Mouse (Mus musculus) left cerebral cortex, postnatal 4 days (tissue): ENCODE data around the gene Rbm20. TPM values are rescaled to one million over a fixed set of nuclear protein-coding genes. Genes with fewer than 3 reads are reported as not detected.
"Not testable (repeated sequence)": the region's sequence is repeated elsewhere in the genome, so short reads cannot be mapped to it uniquely, and the experiment has no call there.

Experiments used
- DNase-seq: peaks from one replicate; pipeline ENCODE4 v3.0.0-alpha.2; 2022
- intact Hi-C: fragments of 180-260 bp; cut with DNase I; formaldehyde crosslinking; loops from one replicate; pipeline ENCODE4 v1.15.1; 2025
- total RNA-seq, 2 experiments: library from RNA; stranded (reverse); gene quantifications; 2 replicates each; pipeline ENCODE4 v1.2.3; 2021

Gene Rbm20
- total RNA-seq, 2 experiments from 2014 or later, result 1.0 to 2.6 TPM

DNA sequence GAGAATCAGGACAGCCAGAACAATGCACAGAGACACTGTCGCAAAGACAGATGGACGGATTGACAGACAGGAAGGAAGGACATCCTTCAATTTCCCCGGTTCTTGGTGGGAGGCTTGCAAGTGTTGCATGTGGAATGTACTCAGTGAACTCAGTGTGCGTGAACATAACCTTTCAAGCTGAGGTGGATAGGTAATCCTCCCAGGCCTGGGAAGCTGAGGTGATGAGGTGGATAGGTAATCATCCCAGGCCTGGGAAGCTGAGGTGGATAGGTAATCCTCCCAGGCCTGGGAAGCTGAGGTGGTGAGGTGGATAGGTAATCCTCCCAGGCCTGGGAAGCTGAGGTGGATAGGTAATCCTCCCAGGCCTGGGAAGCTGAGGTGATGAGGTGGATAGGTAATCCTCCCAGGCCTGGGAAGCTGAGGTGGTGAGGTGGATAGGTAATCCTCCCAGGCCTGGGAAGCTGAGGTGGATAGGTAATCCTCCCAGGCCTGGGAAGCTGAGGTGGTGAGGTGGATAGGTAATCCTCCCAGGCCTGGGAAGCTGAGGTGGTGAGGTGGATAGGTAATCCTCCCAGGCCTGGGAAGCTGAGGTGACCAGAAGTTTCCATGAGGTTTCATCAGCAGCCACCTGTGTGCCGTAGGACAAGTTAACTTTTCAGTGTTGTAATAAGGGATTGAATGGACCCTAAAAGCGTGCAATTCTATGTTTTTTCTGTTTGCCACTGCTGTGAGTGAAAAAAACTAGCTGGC lies 129.6 kb downstream of the Rbm20 start:
- intact Hi-C loops, result not testable (repeated sequence)

DNA sequence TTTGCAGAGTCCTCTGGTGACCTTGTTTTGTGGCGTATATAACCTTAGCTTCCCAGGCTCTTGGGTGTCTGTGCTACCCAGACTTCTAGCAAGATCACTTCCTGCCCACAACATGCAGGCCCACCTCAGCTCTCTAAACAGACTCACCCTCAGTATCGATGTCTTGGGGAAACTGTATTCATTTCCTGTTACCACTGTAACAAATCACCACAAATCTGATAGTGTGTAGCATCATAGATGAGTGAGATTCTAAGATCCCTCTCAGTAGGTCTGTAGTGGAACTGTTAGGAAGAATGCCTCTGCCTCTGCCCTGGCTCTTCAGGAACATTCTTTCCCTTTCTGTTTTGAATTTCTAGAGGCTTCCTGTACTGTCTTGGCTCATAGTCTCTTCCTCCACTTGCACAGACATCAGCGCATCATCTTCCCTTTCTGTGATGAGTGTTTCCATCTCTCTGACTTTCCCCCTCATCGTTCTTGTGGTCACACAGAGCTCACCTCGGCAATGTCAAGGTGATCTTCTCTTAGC lies 130.2 kb downstream of the Rbm20 start:
- intact Hi-C loops, result no loop called here
- DNase-seq, result no peak

More for the DNA sequence above, 129.6 kb downstream of the Rbm20 start:
- DNase-seq, result not testable (repeated sequence)

DNA sequence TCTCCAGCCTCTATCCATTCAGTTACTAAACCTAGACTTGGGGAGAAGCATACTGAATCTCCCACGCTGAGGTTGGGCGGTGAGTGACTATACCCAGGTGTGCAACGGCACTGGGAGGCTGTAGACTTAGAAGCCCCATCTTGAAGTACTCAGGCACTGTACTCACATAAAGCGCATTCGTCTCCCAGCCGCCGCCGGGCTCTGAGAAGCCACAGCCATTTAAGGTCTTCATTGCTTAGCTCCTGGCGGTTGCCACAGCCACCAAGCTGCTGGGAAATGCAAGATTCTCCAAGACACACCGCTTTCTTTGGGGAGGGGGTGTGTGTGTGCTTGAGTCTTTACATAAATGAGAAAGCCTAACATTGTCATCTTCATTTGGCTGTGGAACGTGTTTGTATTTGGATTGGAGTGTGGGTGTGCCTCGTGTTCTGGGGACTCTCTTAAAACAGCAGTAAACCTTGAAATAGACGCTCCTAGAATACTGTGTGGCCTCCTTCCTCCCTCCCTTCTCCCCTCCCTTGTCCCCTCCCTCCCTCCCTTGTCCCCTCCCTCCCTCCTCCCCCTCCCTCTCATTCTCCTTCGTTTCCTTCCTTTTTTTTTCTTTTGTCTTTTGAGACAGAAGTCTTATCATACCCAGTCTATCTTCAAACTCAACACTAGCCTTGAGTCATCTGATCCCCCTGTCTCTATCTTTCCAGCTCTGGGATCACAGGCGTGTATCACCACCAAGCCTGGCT lies 131.1 kb downstream of the Rbm20 start:
- no peak for DNase-seq
- intact Hi-C loops, result no loop called here

DNA sequence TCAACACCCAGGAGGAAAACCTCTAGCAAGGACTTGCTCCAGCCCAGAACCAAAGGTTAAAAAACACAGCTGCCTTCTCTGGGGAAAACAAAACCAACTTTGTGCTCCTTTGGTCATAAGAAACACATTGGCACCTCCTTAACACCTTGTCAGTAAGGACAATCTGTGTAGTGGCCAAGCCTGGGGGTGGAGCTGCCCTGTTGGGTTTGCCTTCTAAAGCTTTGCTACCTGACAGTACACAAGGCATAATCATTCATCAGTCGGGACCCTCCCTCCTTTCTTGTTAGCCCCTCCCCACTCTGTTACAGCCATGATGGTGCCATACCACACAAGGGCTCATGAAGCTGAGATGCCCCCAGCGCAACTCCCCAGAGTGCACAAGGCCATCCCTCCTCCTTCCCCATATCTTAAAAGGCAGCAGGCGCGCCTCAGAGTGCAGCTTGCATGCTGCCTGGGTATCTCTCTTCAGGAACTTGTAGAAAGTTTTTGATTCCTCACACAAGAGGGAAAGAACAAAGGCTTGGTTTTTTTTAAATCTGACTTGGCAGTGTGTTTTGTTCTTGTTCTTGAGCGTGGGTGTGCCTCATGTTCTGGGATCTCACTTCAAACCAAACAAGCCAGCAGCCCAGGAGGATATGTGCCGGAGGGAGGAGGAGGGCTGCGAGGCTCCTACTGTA lies 132.2 kb downstream of the Rbm20 start:
- intact Hi-C loops, result no loop called here
- no peak for DNase-seq

DNA sequence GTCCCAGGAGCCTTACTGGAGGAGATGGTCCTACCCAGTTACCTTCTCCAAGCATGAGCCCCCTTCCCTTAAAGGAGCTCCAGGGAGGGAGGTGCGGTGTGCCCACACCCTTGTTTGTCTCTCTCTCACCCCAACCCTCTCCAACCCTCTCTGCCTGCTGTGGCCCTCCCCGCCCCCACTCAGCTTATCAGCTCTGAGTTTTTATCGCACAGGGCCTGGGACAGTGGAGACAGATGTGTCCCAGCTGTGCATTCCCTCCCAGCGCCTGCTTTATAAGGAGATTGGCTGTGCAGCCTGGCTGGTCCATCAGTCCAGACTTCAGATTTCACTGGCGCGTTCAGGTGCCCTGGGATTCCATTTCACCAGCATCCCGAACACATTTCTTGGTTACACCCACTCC lies 132.9 kb downstream of the Rbm20 start:
- intact Hi-C loops, result no loop called here
- no peak for DNase-seq

DNA sequence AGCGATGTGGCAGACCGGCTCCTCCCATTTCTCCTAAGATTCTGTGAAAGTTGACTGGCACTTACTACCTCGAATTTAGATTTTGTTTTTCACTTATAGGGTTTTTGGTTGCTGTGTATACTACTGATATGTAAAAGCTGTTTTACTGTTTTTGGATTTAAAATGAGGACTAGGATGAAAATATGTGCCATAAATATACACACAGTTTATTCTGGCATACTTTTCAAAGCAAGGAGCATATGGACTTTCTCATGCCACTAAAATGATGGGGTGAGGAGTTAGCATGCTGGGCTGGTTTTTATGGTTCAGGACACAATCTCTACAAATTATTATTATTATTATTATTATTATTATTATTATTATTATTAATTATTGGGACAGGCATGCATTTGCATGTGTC lies 133.5 kb downstream of the Rbm20 start:
- intact Hi-C loops, result no loop called here
- no peak for DNase-seq

DNA sequence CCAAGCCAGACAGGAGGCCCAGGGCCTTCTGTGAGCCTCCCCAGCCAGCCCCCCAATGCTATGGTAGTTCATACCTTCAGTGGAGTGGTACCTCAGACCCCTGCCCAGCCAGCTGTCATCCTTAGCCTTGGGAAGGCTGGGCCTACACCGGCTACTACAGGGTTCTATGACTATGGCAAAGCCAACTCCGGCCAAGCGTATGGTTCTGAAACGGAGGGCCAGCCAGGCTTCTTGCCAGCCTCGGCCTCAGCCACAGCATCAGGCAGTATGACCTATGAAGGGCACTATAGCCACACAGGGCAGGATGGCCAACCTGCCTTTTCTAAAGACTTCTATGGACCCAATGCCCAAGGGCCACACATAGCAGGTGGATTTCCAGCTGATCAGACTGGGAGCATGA lies 136.5 kb downstream of the Rbm20 start:
- intact Hi-C loops, result no loop called here
- DNase-seq, result no peak

DNA sequence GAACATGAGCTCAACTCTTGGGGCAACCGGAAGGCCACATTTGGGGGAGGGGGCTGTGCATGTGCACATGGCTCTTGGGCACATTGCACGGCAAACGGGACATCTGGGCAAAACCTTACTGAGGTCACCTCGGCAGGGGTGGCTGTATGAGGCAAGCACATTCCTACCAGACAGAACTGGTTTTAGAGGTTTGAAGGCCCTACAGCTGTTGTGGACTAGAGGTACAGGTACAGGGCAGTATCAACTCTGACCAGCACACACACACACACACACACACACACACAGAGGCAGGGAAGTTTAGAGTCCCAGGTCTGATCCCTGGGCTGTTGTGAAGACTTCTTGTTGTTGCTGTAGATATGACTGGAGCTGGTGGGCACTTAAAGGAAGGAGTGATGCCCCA lies 138.6 kb downstream of the Rbm20 start:
- intact Hi-C loops, result no loop called here
- no peak for DNase-seq

DNA sequence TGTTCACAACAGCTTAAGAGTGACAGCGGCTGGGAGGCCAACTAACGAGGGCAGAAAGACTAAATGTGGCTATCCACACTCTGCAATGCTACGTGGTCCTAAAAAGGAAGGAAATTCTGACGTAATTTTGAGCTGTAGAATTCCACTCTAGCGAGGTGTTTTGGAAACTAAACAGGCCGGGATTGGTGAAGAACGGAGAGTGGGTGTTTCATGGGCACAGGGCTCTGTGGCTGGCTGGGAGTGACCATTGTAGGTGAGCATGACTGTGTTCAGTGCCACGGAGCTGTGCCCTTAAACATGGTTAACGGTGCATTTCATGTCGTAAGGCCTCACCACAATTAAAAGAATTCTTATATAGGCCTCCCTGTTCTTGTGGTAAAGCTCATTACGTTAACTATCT lies 139.1 kb downstream of the Rbm20 start:
- intact Hi-C loops, result no loop called here
- no peak for DNase-seq

DNA sequence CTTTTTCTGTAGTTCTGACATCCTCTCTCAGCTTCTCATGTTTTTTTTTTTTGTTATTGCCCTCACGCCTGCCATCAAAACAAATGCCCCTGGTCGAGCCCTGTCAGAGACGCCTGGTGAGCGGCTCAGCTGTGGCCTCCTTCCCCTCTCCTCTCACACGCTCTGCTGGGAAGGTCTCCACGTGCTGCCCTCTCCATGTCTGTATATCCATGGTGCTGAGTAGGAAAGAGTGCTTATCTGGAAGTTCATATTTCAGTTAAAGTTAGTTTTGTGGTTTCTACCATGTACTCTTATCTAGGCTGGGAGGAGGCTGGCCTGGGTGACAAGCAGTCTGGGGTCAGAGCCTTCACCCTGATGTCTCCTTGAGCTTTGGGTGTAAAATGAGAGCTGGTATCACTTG lies 142.2 kb downstream of the Rbm20 start:
- intact Hi-C loops, result no loop called here
- DNase-seq, result no peak

DNA sequence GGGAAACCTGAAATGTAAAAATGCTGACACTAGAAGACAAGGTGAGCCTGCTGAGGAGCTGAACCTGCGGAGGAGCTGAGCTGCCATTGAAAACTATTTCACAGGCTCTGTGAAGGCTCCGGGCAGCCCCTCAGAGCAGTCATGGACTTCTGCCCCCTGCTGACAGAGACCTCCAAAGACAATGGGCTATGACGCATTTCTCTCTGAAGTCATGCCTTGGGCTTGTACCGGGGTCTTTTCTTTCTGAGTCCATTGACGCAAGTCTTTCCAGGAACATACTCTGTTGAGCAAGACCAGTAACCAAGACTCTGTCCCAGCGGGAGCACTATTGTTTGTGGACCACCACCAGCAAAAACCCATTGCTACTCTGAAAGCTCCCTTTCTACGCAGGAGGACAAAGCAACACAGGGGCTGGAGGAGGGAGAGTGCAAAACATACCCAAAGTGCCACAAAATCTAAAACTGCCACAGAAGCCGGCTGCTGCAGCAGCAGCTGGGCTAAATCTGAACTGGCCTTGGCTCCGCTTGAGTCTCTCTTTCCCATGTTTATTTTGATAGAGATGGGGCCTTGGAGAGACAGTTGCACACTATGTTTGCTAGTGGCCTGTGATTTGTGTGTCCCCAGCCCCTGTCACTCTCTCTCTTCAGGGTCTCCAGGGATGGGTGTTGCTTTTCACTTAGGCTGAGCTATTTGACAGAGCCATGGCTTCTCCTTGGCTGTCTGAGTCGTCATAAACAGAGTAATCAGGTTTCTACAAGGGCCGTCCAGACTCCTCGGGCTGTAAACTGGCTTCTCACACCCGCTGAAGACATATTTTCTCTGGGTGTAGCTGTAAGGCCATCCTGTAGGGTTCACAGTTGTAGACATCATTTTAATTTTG lies 144.4 kb downstream of the Rbm20 start:
- no peak for DNase-seq
- intact Hi-C loops, result no loop called here

DNA sequence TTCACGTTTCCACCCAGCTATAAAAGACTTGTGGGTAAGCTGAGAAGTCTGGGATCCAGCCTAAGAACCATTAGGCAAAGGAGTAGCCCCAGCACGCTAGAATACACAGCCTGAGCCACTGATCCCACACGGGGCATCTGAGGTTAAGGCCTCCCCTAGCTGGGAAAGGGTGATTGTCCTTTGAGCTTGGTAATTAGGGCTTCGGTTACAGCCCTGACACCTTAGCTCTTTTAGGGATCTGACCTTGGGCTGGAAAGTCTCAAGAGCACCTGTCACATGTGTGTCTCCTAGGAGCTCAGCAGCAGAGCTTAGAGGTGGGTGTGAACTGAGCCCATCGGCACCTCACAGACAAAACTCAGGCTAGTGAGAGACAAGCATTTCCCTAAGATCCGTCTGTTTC lies 146.7 kb downstream of the Rbm20 start:
- no peak for DNase-seq
- intact Hi-C loops, result no loop called here

DNA sequence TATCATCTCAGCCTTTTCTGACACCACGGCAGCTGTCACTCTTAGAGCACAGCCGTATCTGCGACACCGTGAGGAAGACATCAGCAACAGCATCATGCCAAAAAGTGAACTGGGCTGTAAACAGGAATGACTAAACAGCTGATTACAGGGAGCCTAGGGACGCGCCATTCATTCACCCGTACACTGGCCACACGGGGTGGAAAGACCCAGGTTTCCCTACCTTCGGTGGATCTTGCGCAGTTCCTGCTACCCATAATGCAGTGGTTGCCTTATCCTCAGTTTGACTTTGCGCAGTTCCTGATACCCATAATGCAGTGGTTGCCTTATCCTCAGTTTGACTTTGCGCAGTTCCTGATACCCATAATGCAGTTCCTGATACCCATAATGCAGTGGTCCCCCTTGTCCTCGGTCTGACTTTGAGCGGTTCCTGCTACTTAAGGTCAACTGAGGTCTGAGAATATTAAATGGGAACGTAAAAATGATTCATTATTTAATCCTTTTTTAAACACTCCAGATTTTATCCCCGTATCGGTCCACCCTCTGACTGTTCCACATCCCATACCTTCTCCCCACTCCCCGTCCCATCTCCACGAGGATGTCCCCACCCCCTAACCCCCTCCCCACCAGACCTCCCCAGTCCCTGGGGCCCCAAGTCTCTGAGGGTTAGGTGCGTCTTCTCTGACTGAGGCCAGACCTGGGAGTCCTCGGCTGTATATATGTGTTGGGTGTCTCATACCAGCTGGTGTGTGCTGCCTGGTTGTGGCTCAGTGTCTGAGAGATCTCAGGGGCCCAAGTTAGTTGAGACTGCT lies 148.0 kb downstream of the Rbm20 start:
- intact Hi-C loops, result no loop called here
- no peak for DNase-seq

DNA sequence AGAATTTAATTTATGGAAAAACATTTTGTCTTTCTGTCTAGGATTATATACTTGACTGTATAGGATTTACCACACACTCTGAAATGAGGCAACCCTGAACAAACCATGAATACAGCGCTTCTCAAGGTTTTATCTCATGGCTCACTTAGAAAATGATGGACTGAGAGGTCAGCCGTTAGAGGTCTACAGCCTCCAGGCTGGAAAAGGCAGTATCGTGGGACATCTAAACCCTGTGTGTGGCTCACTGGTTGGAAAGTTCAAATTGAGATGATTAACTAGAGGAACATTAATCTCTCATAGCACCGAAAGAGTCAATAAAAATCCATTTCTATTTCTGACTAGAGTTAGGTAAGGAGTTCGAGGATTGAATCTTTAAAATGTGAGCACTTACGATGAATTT lies 152.9 kb downstream of the Rbm20 start:
- no peak for DNase-seq
- intact Hi-C loops, result no loop called here

DNA sequence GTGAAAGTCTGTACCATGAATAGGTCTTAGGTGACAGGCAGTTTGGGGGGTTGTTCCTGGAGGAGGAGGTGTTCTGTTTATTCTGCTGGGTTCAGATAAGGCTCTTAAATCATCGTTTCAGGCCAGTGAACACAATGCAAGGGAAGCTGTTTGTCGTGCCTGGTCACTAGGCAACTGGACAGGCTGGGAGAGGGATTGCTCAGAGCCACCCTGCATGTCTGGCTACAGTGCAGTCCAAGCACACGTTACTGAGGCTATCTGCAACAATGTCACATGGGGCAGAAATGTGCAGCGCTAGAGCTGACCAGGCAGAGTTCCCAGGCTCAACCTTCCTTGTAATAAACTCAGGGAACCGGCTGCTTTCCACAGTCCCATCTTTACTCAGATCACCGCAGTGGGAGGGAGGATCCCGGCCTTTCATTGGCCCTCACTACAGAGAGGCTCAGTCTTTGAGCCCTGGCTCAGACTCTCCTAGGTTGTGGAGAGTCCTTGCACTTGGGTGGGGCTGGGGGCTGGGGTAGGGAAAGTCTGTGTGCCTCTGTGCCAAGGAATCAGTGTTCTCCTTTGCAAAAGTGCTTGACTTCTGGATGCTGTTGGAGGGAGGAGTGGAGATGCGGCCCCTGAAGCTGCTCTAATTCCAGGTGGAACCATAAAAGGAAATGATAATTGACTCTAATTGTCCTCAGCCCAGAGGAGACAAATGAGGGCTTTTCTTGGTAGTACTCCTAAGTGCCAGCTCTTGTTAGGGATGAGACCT lies 153.5 kb downstream of the Rbm20 start:
- DNase-seq, result no peak
- intact Hi-C loops, result no loop called here

DNA sequence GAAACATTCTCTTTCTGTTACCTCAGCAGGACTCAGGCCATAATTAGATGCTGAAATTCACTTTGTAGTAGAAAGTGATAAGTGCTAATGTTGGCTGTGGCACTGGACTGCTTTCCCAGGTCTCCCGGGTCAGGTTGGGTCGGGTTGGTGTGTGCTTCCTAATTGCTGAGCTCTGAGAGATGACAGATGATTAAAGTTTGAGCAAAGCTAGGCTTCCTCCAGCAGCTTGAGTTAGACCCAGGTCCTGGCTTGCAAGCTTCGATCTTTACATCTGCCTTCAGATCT lies 154.0 kb downstream of the Rbm20 start:
- intact Hi-C loops, result no loop called here
- no peak for DNase-seq

DNA sequence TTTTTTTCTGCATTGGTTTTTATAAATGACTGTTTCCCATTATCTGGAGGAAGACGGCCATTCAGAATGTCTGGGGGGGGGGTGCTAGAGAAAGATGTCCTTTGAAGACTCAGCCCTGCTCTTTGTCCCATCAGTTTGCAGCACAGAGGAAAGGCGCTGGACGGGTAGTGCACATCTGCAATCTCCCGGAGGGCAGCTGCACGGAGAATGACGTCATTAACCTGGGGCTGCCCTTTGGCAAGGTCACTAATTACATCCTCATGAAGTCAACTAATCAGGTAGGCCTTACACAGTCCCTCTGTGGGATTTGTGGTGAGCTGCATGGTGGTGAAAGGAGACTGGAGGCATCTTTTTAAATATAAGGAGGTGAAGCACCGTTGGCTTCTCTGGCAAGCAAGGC lies 155.4 kb downstream of the Rbm20 start:
- intact Hi-C loops, result no loop called here
- no peak for DNase-seq

DNA sequence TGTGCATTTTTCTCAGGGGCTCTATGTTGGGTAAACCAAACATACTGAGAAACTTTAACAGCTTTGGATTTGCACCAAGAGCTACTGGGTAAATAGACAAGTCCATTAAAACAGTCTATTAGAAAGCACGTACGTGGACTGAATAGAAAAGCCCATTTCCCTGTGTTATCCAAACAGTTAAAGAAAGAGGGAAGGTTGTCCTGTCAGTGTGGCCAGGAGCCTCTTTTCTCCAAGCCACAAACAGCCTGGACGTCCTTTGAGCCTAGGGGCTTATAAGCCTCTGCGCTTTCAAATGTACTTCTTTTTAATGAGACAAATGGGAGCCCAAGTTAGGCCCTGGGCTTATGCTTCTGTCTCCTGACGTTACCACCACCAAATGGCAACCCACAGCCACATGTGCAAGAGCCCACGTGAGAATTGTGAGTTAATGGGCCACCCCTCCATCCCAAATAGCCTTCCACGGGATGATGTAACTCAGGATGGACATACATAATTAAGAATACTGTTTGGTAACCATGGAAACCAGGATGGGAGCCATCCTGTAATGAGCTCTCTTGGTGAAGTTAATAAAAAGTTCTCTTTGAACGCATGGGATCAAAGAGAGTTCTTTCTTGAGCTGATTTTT lies 156.8 kb downstream of the Rbm20 start:
- intact Hi-C loops, result no loop called here
- DNase-seq, result no peak
